Mouse (Mus musculus): ENCODE data around the gene Mpp5.

DNA sequence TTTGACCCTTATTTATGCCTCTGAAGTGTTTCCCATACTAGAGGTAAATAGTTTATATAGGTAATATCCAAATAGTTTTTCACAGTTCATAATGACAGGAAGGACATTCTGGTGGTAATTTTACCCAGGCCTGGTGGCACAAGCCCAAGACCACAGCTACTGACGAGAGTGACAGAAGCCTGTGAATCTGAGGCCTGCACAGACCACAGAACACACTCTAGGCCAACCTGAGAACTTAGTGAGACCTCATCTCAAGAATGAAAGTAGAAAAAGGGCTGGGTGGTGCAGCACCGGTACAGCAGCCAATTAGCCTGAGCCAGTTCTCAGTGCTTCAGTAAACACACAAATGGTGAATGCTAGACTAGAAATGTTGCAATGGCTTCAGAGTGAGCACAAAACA, 30.9 kb upstream of the Mpp5 start:
- TF ChIP-seq CTCF (IDR thresholded peaks at IDR 0.05) (no peak), EP300 (IDR thresholded peaks at IDR 0.05) (no peak)

Data from lung, postnatal 0 days (tissue).